Mouse (Mus musculus): ENCODE data around the gene Rnaset2a.
"Not testable (repeated sequence)": the region's sequence is repeated elsewhere in the genome, so short reads cannot be mapped to it uniquely, and the experiment has no call there.

DNA sequence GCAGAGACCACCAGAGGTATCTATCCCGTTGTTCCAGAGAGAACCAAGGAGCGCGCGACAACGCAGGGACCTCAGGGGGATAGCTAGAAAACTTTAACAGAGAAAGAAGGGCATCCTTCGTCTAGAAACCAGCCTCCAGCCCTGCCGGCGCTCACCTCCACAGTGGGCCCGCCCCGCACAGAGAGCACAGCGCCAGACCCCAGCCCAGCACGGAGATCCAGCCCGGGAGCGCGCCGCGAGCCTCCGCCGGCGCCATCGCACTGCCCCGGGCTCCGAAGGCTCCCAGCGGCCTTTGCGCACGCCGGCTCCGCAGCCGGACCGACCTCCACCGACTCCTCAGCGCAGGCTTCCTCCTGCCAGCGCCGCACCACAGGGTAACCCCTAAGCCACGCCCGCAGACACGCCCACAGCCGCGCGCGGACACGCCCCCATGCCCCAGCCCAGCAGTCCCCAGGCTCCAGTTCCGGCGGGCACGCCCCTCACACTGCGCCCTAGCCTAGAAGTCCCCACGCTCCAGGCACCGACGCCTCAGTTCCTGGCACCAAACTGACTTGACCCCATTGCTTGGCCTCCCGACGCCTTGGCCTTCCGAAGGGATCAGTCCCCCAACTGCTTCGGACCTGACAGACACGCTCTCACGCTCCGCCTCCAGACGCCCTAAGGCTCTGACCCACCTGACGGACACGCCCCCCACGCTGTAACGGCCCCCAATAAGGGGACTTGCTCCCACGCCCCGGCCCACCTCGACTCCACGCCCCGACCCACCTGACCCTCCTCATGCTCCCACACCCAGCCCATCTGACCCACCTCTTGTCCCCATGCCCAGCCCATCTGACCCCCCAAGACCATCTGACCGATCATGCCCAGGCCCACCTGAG lies at the start of gene Rnaset2a, which contains the start of gene Gm49673:
- not testable (repeated sequence) for TF ChIP-seq CTCF, POLR2A (IDR thresholded peaks at IDR 0.05; ENCODE audit: insufficient read depth, low read depth, low read length)

Data from olfactory bulb, adult 2 months (tissue).